Mouse (Mus musculus) CD4-positive, CD25-positive, alpha-beta regulatory T cell, adult 4 months (primary cell): ENCODE data around the gene Sgcg. TPM values are rescaled to one million over a fixed set of nuclear protein-coding genes. Genes with fewer than 3 reads are reported as not detected.

Source experiments
- ATAC-seq: one replicate; pipeline ENCODE4 v1.8.0; 2017
- polyA plus RNA-seq, 2 experiments: library from polyadenylated mRNA; unstranded; fragments of 100-300 nt; shearing (Covaris generic); gene quantifications; one replicate each; pipeline ENCODE4 v1.2.1; 2017

Gene Sgcg
- polyA plus RNA-seq, result not detected

- ATAC-seq, result no peak
These were observed at the start of gene Sgcg for GRCm38 (mm10) chr14:61258352-61258751. Gene Sgcg (minus strand): TSS chr14:61258490.

- ATAC-seq, result no peak
These were observed 45.8 kb upstream of the Sgcg start for GRCm38 (mm10) chr14:61303969-61304609.

- ATAC-seq, result no peak
These were observed 44.1 kb upstream of the Sgcg start for GRCm38 (mm10) chr14:61302428-61302827.

GRCm38 (mm10) chr14:61301323-61301722 lies 43.0 kb upstream of the Sgcg start:
- ATAC-seq, result no peak

GRCm38 (mm10) chr14:61299810-61300209 lies 41.5 kb upstream of the Sgcg start:
- no peak for ATAC-seq

GRCm38 (mm10) chr14:61294738-61295079 lies 36.4 kb upstream of the Sgcg start:
- no peak for ATAC-seq

- peak; percentile 75 for ATAC-seq
These were observed 35.8 kb upstream of the Sgcg start for GRCm38 (mm10) chr14:61293884-61294737.

GRCm38 (mm10) chr14:61290664-61291063 lies 32.4 kb upstream of the Sgcg start:
- no peak for ATAC-seq

GRCm38 (mm10) chr14:61288606-61289286 lies 30.5 kb upstream of the Sgcg start:
- ATAC-seq, result no peak

GRCm38 (mm10) chr14:61278676-61279300 lies 20.5 kb upstream of the Sgcg start:
- ATAC-seq, result no peak

- ATAC-seq, result no peak
These were observed 19.0 kb upstream of the Sgcg start for GRCm38 (mm10) chr14:61277285-61277684.

- ATAC-seq, result no peak
These were observed 16.3 kb upstream of the Sgcg start for GRCm38 (mm10) chr14:61274414-61275198.

GRCm38 (mm10) chr14:61267908-61268475 lies 9.7 kb upstream of the Sgcg start:
- no peak for ATAC-seq

GRCm38 (mm10) chr14:61259084-61259483 lies 794 bp upstream of the Sgcg start:
- no peak for ATAC-seq

GRCm38 (mm10) chr14:61252596-61253388 lies 5.5 kb downstream of the Sgcg start:
- ATAC-seq, result no peak

GRCm38 (mm10) chr14:61246444-61246843 lies 11.8 kb downstream of the Sgcg start:
- no peak for ATAC-seq

GRCm38 (mm10) chr14:61242611-61243010 lies 15.7 kb downstream of the Sgcg start:
- ATAC-seq, result no peak

GRCm38 (mm10) chr14:61238751-61239150 lies 19.5 kb downstream of the Sgcg start:
- no peak for ATAC-seq

- no peak for ATAC-seq
These were observed 21.1 kb downstream of the Sgcg start for GRCm38 (mm10) chr14:61237101-61237654.

GRCm38 (mm10) chr14:61235846-61236474 lies 22.3 kb downstream of the Sgcg start:
- no peak for ATAC-seq
